Mouse (Mus musculus): ENCODE results near the gene Ptbp1. TPM values are rescaled to one million over a fixed set of nuclear protein-coding genes. Genes with fewer than 3 reads are reported as not detected.

Gene Ptbp1
- 654 TPM for polyA plus RNA-seq (2017; shearing (Covaris generic))

DNA sequence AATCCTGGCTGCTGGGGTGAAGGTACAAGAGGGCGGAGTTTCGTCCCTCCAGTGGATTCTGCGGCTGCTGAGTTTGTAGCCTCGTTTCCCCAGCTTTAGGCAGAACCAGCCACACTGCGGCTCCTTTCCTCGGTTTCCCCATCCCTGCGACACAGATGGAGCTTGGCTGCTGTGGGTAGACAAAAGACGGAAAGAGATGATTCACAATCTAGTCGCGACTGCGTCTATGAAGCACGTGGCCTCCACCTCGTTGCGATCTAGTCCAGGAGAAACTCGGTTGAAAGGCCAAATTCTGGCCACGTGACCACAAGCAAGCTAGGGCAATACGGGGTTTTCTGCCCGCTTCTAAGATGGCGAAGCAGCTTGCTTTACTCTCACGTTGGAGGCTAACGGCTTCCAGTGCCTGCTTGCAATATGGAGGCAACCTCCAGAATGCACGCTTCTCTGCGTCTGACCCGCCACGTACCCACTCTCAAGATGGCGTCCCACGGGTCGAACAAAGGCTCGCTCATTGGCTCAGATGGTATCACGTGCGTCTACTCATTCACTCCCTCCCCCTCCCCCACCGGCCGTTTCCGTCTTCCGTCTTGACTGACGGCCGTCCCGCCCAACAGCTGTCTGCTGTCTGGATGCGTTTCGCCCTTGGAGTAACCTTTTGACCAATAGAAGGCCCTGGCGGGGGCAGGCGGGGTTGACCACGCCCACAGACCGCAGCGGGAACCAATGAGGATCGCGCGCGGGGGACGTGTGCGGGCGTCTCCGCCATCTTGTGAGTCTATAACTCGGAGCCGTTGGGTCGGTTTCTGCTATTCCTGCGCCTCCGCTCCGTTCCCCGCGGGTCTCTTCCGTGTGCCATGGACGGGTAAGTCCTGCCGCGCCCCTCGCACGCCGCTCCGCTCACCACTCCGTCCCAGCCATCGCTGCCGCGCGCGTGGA is at the start of gene Ptbp1:
Gene Ptbp1, plus strand, starts transcription at position 568 of the 936 bp plus-strand sequence.

DNA sequence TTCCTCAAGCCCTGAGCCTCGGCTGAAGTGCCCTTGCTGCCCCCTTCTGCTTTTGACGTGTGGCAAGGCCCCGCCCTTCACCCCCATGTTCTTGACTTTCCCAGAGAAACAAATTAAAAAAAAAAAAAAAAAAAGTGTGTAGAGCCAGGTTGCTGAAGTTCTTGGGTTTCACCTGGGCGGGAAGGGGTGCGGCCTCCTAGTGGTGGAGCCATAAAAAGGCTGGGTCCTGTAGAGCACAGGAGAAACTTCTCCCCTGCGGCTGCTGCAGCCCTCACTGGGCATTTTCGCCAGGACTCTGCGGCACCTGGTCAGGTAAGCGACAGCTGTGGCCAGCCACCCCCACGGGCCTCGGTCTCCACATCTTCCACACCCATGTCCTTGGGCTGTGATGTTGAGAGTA is 33.4 kb upstream of the Ptbp1 start, which contains the start of gene Misp:
Gene Misp, plus strand, starts transcription at position 208 of the 400 bp plus-strand sequence.

DNA sequence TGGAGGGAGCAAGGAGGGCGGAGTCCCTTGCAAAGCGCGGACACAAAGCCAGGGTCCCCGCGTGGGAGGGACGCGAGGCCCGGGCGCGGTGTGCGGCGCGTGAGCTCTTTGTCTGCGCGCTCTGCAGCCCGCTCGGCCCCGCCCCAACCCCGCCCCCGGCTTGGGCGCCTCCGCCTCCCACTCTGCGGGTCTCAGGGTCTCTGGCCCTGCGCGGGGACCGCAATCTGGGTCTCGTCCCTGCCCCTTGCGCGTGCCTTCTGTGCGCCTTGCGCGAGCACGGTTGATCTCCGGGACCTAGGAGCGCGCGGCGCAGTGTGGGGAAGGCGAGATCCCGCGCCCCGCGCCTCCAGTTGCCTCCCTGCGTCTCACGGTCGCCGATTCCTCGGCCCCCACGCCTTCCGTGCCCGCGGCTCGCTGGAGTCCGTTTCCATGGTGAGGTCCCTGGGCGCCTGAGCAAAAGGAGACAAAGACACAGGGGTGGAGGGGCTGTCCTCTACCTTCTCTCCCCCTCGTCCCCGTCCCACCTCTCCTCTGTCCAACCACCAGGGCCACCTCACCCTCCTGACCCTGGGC is 20.1 kb downstream of the Ptbp1 start, which contains the start of the genes Prtn3 and Plppr3:
Gene Prtn3, plus strand, starts transcription at position 187 of the 573 bp plus-strand sequence.
Gene Plppr3, minus strand, starts transcription at position 345 of the 573 bp plus-strand sequence.

DNA sequence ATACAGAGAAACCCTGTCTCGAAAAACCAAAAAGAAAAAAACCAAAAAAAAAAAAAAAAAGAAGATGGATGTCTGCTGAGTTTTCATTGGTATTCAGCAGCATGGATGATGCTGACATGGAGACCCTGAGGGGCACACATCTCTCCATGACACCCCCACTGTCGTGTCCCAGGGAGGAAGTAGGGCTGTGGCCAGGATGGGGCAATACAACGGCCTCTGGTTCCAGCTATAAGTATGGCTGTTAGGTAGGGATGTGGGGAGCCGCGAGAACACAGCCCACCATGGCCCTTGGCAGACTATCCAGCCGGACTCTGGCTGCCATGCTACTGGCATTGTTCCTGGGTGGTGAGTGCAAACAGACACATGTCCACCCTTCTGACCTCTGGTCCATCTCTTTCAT is 31.8 kb downstream of the Ptbp1 start, which contains the start of gene Elane:
Gene Elane, plus strand, starts transcription at position 194 of the 400 bp plus-strand sequence.

DNA sequence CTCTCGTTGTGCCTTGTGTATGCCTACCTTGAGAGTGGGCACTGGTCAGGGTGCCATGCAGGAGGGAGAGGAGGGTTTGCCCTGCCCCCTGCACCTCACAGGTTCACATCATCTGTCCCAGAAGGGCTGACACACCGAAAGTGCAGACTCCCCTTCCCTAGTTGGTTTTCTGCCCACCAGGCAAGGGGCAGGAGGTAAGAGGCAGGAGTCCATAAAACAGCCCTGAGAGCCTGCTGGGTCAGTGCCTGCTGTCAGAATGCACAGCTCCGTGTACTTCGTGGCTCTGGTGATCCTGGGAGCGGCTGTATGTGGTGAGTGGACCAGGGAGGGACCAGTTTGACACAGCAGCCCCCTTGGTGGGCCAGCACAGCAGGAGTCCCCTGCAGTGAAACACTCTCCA is 36.4 kb downstream of the Ptbp1 start, which contains the start of gene Cfd:
Gene Cfd, plus strand, starts transcription at position 184 of the 400 bp plus-strand sequence.

DNA sequence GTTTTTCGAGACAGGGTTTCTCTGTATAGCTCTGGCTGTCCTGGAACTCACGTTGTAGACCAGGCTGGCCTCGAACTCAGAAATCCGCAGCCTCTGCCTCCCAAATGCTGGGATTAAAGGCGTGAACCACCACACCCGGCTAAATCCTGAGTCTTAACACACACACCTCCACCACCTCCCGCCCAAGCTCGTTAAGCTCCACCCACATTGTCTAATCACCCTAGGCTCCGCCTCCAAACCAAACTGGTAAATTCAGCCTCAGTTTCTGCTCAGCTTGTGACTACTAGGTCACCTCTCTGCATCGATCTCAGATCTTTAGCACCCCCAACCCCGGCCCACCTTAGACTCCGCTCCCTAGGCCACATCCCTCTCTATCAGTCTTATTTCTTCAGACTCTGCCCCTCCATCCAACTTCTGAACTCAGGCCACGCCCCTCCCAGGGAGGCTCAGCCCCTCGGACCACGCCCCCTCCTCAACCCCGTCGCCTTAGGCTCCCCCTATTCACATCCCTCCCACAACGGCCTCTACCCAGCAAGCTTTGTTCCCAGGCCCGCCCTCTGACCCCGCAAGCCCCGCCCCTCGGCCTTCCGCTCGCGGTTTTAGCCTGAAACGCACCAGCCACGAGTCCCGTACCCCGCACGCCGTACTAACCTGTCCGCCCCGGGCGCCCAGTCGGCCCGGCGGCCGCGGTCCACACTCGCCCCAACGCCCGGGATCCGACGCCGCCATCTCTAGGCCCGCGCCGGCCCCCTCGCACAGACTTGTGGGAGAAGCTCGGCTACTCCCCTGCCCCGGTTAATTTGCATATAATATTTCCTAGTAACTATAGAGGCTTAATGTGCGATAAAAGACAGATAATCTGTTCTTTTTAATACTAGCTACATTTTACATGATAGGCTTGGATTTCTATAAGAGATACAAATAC is 54.2 kb downstream of the Ptbp1 start, which contains the start of gene Med16:
Gene Med16, minus strand, starts transcription at position 757 of the 925 bp plus-strand sequence.

DNA sequence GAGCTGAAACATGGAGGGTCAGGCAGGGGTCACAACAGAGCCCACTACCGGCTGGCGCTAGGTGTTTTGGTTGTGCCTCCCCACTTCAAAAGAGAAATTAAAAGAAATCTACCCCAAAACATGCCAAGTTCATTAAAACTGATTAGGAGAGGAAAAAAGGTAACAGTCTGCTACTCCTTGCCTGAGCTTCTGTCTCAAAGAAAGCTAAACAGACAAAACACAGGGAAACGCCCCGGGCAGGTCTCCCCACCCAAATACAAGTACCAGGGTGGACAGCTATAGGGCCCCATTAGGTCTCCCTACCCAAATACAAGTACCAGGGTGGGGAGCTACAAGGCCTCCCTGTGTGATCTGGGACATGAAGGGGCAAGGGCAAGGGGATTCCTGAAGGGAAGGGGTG is 56.3 kb downstream of the Ptbp1 start, which contains the start of gene Gm26602:
Gene Gm26602, plus strand, starts transcription at position 301 of the 400 bp plus-strand sequence.

Other genes with a start within 250 kb of the Ptbp1 start
- not detected for gene C2cd4c, start 240.4 kb upstream of the Ptbp1 start, polyA plus RNA-seq (2017; shearing (Covaris generic))
- not detected for gene Shc2, start 216.5 kb upstream of the Ptbp1 start, polyA plus RNA-seq (2017; shearing (Covaris generic))
- not detected for gene Odf3l2, start 208.7 kb upstream of the Ptbp1 start, polyA plus RNA-seq (2017; shearing (Covaris generic))
- not detected for gene Madcam1, start 189.9 kb upstream of the Ptbp1 start, polyA plus RNA-seq (2017; shearing (Covaris generic))
- gene Tpgs1, start 185.1 kb upstream of the Ptbp1 start, polyA plus RNA-seq (2017; shearing (Covaris generic)), result 24.9 TPM
- gene Cdc34, start 172.2 kb upstream of the Ptbp1 start, polyA plus RNA-seq (2017; shearing (Covaris generic)), result 81.2 TPM
- 0.90 TPM for gene Gzmm, start 165.4 kb upstream of the Ptbp1 start, polyA plus RNA-seq (2017; shearing (Covaris generic))
- gene Bsg, start 149.9 kb upstream of the Ptbp1 start, polyA plus RNA-seq (2017; shearing (Covaris generic)), result 151 TPM
- gene Hcn2, start 137.8 kb upstream of the Ptbp1 start, polyA plus RNA-seq (2017; shearing (Covaris generic)), result not detected
- gene Polrmt, start 107.8 kb upstream of the Ptbp1 start, polyA plus RNA-seq (2017; shearing (Covaris generic)), result 45.2 TPM
- gene Fgf22, start 99.4 kb upstream of the Ptbp1 start, polyA plus RNA-seq (2017; shearing (Covaris generic)), result 0.21 TPM
- gene Rnf126, start 87.5 kb upstream of the Ptbp1 start, polyA plus RNA-seq (2017; shearing (Covaris generic)), result 59.0 TPM
- gene Fstl3, start 77.2 kb upstream of the Ptbp1 start, polyA plus RNA-seq (2017; shearing (Covaris generic)), result 0.52 TPM
- gene Prss57, start 63.5 kb upstream of the Ptbp1 start, polyA plus RNA-seq (2017; shearing (Covaris generic)), result not detected
- gene Palm, start 60.9 kb upstream of the Ptbp1 start, polyA plus RNA-seq (2017; shearing (Covaris generic)), result 1.4 TPM
- gene Misp, start 33.4 kb upstream of the Ptbp1 start, polyA plus RNA-seq (2017; shearing (Covaris generic)), result not detected
- gene Prtn3, start 20.0 kb downstream of the Ptbp1 start, polyA plus RNA-seq (2017; shearing (Covaris generic)), result not detected
- gene Plppr3, start 20.2 kb downstream of the Ptbp1 start, polyA plus RNA-seq (2017; shearing (Covaris generic)), result 12.7 TPM
- not detected for gene Elane, start 31.8 kb downstream of the Ptbp1 start, polyA plus RNA-seq (2017; shearing (Covaris generic))
- not detected for gene Cfd, start 36.4 kb downstream of the Ptbp1 start, polyA plus RNA-seq (2017; shearing (Covaris generic))
- gene Med16, start 54.5 kb downstream of the Ptbp1 start, polyA plus RNA-seq (2017; shearing (Covaris generic)), result 36.7 TPM
- gene Gm26602, start 56.4 kb downstream of the Ptbp1 start, polyA plus RNA-seq (2017; shearing (Covaris generic)), result 16.0 TPM
- 0.34 TPM for gene Kiss1r, start 62.5 kb downstream of the Ptbp1 start, polyA plus RNA-seq (2017; shearing (Covaris generic))
- gene R3hdm4, start 66.8 kb downstream of the Ptbp1 start, polyA plus RNA-seq (2017; shearing (Covaris generic)), result 135 TPM
- 4.1 TPM for gene Arid3a, start 72.6 kb downstream of the Ptbp1 start, polyA plus RNA-seq (2017; shearing (Covaris generic))
- 75.5 TPM for gene Wdr18, start 105.7 kb downstream of the Ptbp1 start, polyA plus RNA-seq (2017; shearing (Covaris generic))
- gene Grin3b, start 116.3 kb downstream of the Ptbp1 start, polyA plus RNA-seq (2017; shearing (Covaris generic)), result not detected
- gene Tmem259, start 129.9 kb downstream of the Ptbp1 start, polyA plus RNA-seq (2017; shearing (Covaris generic)), result 31.5 TPM
- 595 TPM for gene Cnn2, start 134.2 kb downstream of the Ptbp1 start, polyA plus RNA-seq (2017; shearing (Covaris generic))
- gene Abca7, start 142.1 kb downstream of the Ptbp1 start, polyA plus RNA-seq (2017; shearing (Covaris generic)), result 64.3 TPM
- gene Arhgap45, start 162.2 kb downstream of the Ptbp1 start, polyA plus RNA-seq (2017; shearing (Covaris generic)), result 1,026 TPM
- gene Polr2e, start 185.4 kb downstream of the Ptbp1 start, polyA plus RNA-seq (2017; shearing (Covaris generic)), result 108 TPM
- 302 TPM for gene Gpx4, start 192.7 kb downstream of the Ptbp1 start, polyA plus RNA-seq (2017; shearing (Covaris generic))

Data from naive thymus-derived CD4-positive, alpha-beta T cell, adult 5 months (primary cell).